In the genomic region with DNA sequence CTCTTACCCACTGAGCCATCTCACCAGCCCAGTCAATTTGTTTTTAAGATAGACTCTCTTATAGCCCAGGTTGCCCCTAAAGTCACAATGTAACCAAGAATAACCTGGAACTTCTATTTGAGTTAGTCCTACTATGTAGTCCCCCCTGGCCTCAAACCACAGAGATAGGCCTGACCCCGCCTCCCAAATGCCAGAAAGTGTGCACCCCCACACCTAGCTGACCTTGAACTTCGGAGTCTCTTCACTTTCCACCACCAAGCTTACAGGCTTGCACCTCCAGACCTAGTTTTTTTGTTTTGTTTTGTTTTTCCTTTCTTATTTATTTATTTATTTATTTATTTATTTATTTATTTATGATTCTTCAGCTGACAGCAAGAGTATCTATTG, we compare ENCODE assay signal across 8 mouse cellular contexts. TPM values are rescaled to one million over a fixed set of nuclear protein-coding genes. Genes with fewer than 3 reads are reported as not detected.
A peak's percentile ranks its signal among the peaks of the same experiment; 100 is the strongest.
DNase-seq lines count a peak whose midpoint lies in the region; ATAC-seq and TF ChIP-seq lines count a peak whose summit lies in the region.

No protein-coding gene starts in this region.

- TF ChIP-seq POLR2A in bone marrow macrophage, adult 2 months (IDR thresholded peaks at IDR 0.05; ENCODE audit: borderline replicate concordance, low read depth, low read length): no peak
- no peak for TF ChIP-seq POLR2A in cerebellum, adult 2 months (IDR thresholded peaks at IDR 0.05; ENCODE audit: borderline replicate concordance, insufficient read depth, low read length)

- no peak overlapping the region for H3K9ac ChIP-seq in heart, embryonic 11.5 days (ENCODE audit: low read depth, low read length)
- H3K9ac ChIP-seq in hindbrain, embryonic 15.5 days: no peak overlapping the region
- 0 out of 2 replicates have a peak overlapping the region, but pooled peaks have one; percentile 20 for H3K9ac ChIP-seq in midbrain, embryonic 12.5 days (replicated peaks)

- no peaks in the 10 kb centered on the region for H3K4me1 ChIP-seq in heart, embryonic 11.5 days (ENCODE audit: control insufficient read depth, insufficient read depth, low read length)
- H3K4me1 ChIP-seq in bone marrow macrophage, adult 2 months (ENCODE audit: control insufficient read depth, insufficient read depth, low read length): peaks cover 5% of the 10 kb centered on the region
- H3K4me1 ChIP-seq in hindbrain, embryonic 15.5 days (replicated peaks): peaks cover 7% of the 10 kb centered on the region; the same call in 1 of the 2 replicates
- H3K4me1 ChIP-seq in midbrain, embryonic 12.5 days: no peaks in the 10 kb centered on the region
- peaks cover 6% of the 10 kb centered on the region for H3K4me1 ChIP-seq in cerebellum, adult 2 months (ENCODE audit: control insufficient read depth, insufficient read depth, low read length)

- WGBS in heart, embryonic 11.5 days (ENCODE audit: insufficient replicate concordance): 61% methylated on average over 2 of the region's 2 CpGs
- 76% methylated on average over 2 of the region's 2 CpGs for WGBS in hindbrain, embryonic 15.5 days
- 58% methylated on average over 2 of the region's 2 CpGs for WGBS in midbrain, embryonic 12.5 days
- WGBS in cerebellum, adult 2 months: 87% methylated on average over 2 of the region's 2 CpGs

- no peaks in the 10 kb centered on the region for H3K27me3 ChIP-seq in heart, embryonic 11.5 days (ENCODE audit: control insufficient read depth, insufficient read depth, low read length)
- H3K27me3 ChIP-seq in hindbrain, embryonic 15.5 days: no peaks in the 10 kb centered on the region
- H3K27me3 ChIP-seq in midbrain, embryonic 12.5 days: no peaks in the 10 kb centered on the region
- no peaks in the 10 kb centered on the region for H3K27me3 ChIP-seq in cerebellum, adult 2 months (ENCODE audit: control insufficient read depth, insufficient read depth, low read length)

- no peak for ATAC-seq in heart, embryonic 11.5 days (replicated peaks; ENCODE audit: insufficient number of reproducible peaks, low FRiP score, low TSS enrichment)
- no peak for ATAC-seq in hindbrain, embryonic 15.5 days (ENCODE audit: low FRiP score, low read depth)
- no peak for ATAC-seq in midbrain, embryonic 12.5 days (ENCODE audit: low FRiP score, low read depth)
- ATAC-seq in activated CD4-positive, CD25-positive, alpha-beta regulatory T cell, adult 4 months: no peak

- H3K9me3 ChIP-seq in heart, embryonic 11.5 days (replicated peaks; ENCODE audit: control insufficient read depth, low read length): 0 out of 2 replicates have a peak, but pooled peaks cover 2% of the 10 kb centered on the region
- H3K9me3 ChIP-seq in hindbrain, embryonic 15.5 days: no peaks in the 10 kb centered on the region
- H3K9me3 ChIP-seq in midbrain, embryonic 12.5 days: no peaks in the 10 kb centered on the region

- no peak for DNase-seq in heart, postnatal 4 days
- no peak for DNase-seq in gastrocnemius, postnatal 10 days
- DNase-seq in cerebellum, adult 2 months: no peak

- no peaks in the 10 kb centered on the region for H3K36me3 ChIP-seq in heart, embryonic 11.5 days (ENCODE audit: control insufficient read depth, insufficient read depth, low read length)
- H3K36me3 ChIP-seq in hindbrain, embryonic 15.5 days: no peaks in the 10 kb centered on the region
- no peaks in the 10 kb centered on the region for H3K36me3 ChIP-seq in midbrain, embryonic 12.5 days

- peak overlapping the region; percentile 70; the same call in 1 of the 2 replicates for H3K27ac ChIP-seq in heart, embryonic 11.5 days (ENCODE audit: low read depth, low read length)
- H3K27ac ChIP-seq in bone marrow macrophage, adult 2 months (ENCODE audit: insufficient read depth, low read depth, low read length): peak overlapping the region; percentile 84
- peak overlapping the region; percentile 85 for H3K27ac ChIP-seq in hindbrain, embryonic 15.5 days (replicated peaks)
- H3K27ac ChIP-seq in midbrain, embryonic 12.5 days (replicated peaks): 0 out of 2 replicates have a peak overlapping the region, but pooled peaks have one; percentile 52
- no peak overlapping the region for H3K27ac ChIP-seq in cerebellum, adult 2 months (ENCODE audit: insufficient read depth, low read length)

- no peak for TF ChIP-seq CTCF in bone marrow macrophage, adult 2 months (IDR thresholded peaks at IDR 0.05; ENCODE audit: low read depth, low read length)
- no peak for TF ChIP-seq CTCF in cerebellum, adult 2 months (IDR thresholded peaks at IDR 0.05; ENCODE audit: borderline replicate concordance, insufficient read depth, low read depth, low read length)

- peak overlapping the region; percentile 63 for H3K4me2 ChIP-seq in heart, embryonic 11.5 days
- H3K4me2 ChIP-seq in hindbrain, embryonic 15.5 days: peak overlapping the region; percentile 56
- peak overlapping the region; percentile 45 for H3K4me2 ChIP-seq in midbrain, embryonic 12.5 days (replicated peaks)

- H3K4me3 ChIP-seq in heart, embryonic 11.5 days (ENCODE audit: low read depth, low read length): peak overlapping the region; percentile 41
- H3K4me3 ChIP-seq in bone marrow macrophage, adult 2 months (ENCODE audit: insufficient read depth, low read length): peak overlapping the region; percentile 64
- peak overlapping the region; percentile 26 for H3K4me3 ChIP-seq in hindbrain, embryonic 15.5 days
- H3K4me3 ChIP-seq in midbrain, embryonic 12.5 days: no peak overlapping the region
- H3K4me3 ChIP-seq in cerebellum, adult 2 months (replicated peaks; ENCODE audit: insufficient read depth, low read depth, low read length): no peak overlapping the region

RNA-seq across cellular contexts. Expression of gene Nsd1, which starts 27.8 kb away (rescaled TPM):
- 41.8 and 72.1 TPM in 2 replicates for polyA plus RNA-seq in heart, embryonic 11.5 days (2014; fragmentation: Nextera tagmentation; extraction: Ambion mirVana)
- 100 to 1,000 TPM; 107 to 108 TPM for total RNA-seq in heart, postnatal 4 days (2021)
- polyA plus RNA-seq in bone marrow macrophage, adult 2 months (2012; ENCODE audit: insufficient read depth, insufficient read length, missing spikeins): 51.0 and 51.4 TPM in 2 replicates
- 49.1 and 58.4 TPM in 2 replicates for polyA plus RNA-seq in hindbrain, embryonic 15.5 days (2015; fragmentation: Nextera tagmentation; extraction: Ambion mirVana)
- polyA plus RNA-seq in midbrain, embryonic 12.5 days (2016; fragmentation: Nextera tagmentation; extraction: Ambion mirVana): 81.7 and 83.6 TPM in 2 replicates
- 10 to 100 TPM; 53.0 to 53.8 TPM for polyA plus RNA-seq in activated CD4-positive, CD25-positive, alpha-beta regulatory T cell, adult 4 months (2017; shearing (Covaris generic))
- 10 to 100 TPM; 75.4 to 89.6 TPM for total RNA-seq in gastrocnemius, postnatal 10 days (2021)
- polyA plus RNA-seq in cerebellum, adult 2 months (2012; rRNA removed): 47.5 and 49.5 TPM in 2 replicates

RNA-seq across cellular contexts. Expression of gene Fgfr4, which starts 29.3 kb away (rescaled TPM):
- 0.56 and 0.64 TPM in 2 replicates for polyA plus RNA-seq in heart, embryonic 11.5 days (2014; fragmentation: Nextera tagmentation; extraction: Ambion mirVana)
- total RNA-seq in heart, postnatal 4 days (2021): 1 to 10 TPM in 1 of 2 experiments, under 1 TPM in 1; 0.61 to 1.3 TPM
- not detected in 2 replicates for polyA plus RNA-seq in bone marrow macrophage, adult 2 months (2012; ENCODE audit: insufficient read depth, insufficient read length, missing spikeins)
- 1.5 and 1.6 TPM in 2 replicates for polyA plus RNA-seq in hindbrain, embryonic 15.5 days (2015; fragmentation: Nextera tagmentation; extraction: Ambion mirVana)
- 0.37 and 0.70 TPM in 2 replicates for polyA plus RNA-seq in midbrain, embryonic 12.5 days (2016; fragmentation: Nextera tagmentation; extraction: Ambion mirVana)
- not detected for polyA plus RNA-seq in activated CD4-positive, CD25-positive, alpha-beta regulatory T cell, adult 4 months (2017; shearing (Covaris generic))
- total RNA-seq in gastrocnemius, postnatal 10 days (2021): 10 to 100 TPM; 16.3 to 24.5 TPM
- 0.05 and 0.16 TPM in 2 replicates for polyA plus RNA-seq in cerebellum, adult 2 months (2012; rRNA removed)

RNA-seq across cellular contexts. Expression of gene Gm17617, which starts 48.4 kb away (rescaled TPM):
- polyA plus RNA-seq in heart, embryonic 11.5 days (2014; fragmentation: Nextera tagmentation; extraction: Ambion mirVana): not detected in 2 replicates
- total RNA-seq in heart, postnatal 4 days (2021): not detected
- not detected in 2 replicates for polyA plus RNA-seq in bone marrow macrophage, adult 2 months (2012; ENCODE audit: insufficient read depth, insufficient read length, missing spikeins)
- not detected in 2 replicates for polyA plus RNA-seq in hindbrain, embryonic 15.5 days (2015; fragmentation: Nextera tagmentation; extraction: Ambion mirVana)
- not detected in 2 replicates for polyA plus RNA-seq in midbrain, embryonic 12.5 days (2016; fragmentation: Nextera tagmentation; extraction: Ambion mirVana)
- polyA plus RNA-seq in activated CD4-positive, CD25-positive, alpha-beta regulatory T cell, adult 4 months (2017; shearing (Covaris generic)): not detected
- not detected for total RNA-seq in gastrocnemius, postnatal 10 days (2021)
- not detected in 2 replicates for polyA plus RNA-seq in cerebellum, adult 2 months (2012; rRNA removed)

Comparison
In these comparisons a context has a peak if more than half of its experiments do, and no peak if none do; other contexts are left out.
1. H3K4me3 ChIP-seq: peak in heart, embryonic 11.5 days (single experiment), bone marrow macrophage, adult 2 months (single experiment) and hindbrain, embryonic 15.5 days (single experiment); none in midbrain, embryonic 12.5 days (single experiment) and cerebellum, adult 2 months (single experiment).
2. Peak in every context shown above with its lines, with median percentiles within 50 percentile points of each other: H3K4me2 ChIP-seq.